Mouse (Mus musculus) R1 (cell line): Measurements from ENCODE around the gene Tedc1.

Experiments
- DNase-seq: peaks from one replicate; pipeline ENCODE4 v3.0.0-alpha.2; 2018; ENCODE audit warnings: low read depth, low spot score

Tedc1 gene

GRCm38 (mm10) chr12:113201301-113201700 is 45.1 kb downstream of the Tedc1 start:
- no peak for DNase-seq

GRCm38 (mm10) chr12:113202008-113202407 is 45.8 kb downstream of the Tedc1 start:
- DNase-seq, result peak; percentile 80

GRCm38 (mm10) chr12:113203522-113203921 is 47.3 kb downstream of the Tedc1 start:
- no peak for DNase-seq

GRCm38 (mm10) chr12:113205251-113205942 is 49.2 kb downstream of the Tedc1 start:
- DNase-seq, result no peak

DNA sequence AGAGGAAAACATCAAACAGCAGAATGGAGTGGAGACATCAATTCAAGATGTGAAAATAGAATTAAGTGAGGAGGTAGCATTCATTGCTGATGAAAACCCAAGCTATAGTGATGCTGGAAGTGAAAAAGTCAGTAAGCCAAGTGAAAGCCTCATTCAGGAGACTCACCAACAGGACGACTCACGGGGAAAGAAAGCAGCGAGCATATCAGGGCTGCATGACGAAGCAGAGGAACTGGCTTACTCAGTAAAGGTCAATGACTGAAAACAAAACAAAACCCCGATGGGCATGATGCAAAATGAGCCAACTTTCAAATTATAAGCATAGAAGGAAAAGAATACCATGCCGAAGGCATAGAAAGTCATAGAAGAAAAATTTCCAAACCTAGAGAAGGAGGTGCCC is 51.5 kb downstream of the Tedc1 start:
- DNase-seq, result no peak

DNA sequence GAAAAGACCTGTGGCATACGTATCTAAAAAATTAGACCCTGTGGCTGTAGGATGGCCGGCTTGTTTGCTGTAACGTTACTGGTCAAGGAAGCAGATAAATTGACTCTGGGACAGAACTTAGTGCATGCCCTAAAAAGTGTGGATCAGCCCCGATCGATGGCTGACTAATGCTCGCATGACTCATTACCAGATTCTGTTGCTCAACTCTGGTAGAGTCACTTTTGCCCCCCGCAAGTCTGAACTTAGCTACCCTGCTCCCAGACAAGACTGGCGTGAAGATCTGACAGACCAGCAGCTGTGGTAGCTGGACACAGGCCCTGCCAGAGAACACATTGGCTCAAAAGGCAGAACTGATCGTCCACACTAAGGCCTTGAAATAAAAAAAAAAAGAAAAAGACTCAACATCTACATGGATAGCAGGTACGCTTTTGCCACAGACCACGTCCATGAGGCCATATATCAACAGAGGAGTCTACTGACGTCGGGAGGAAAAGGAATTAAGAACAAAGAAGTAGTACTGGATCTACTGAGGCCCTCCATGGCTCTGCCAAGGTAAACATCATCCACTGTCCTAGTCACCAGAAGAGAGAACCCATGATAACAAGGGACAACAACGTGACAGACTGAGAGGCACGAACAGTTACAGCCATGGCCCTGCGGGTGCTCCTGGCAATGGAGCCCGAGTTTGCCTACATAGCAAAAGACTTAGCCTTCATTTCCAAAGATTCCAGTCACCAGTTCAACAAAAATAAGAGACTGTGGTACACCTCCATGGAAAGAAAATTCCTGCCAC is 54.6 kb downstream of the Tedc1 start:
- DNase-seq, result no peak

GRCm38 (mm10) chr12:113211772-113212171 is 55.6 kb downstream of the Tedc1 start:
- no peak for DNase-seq

DNA sequence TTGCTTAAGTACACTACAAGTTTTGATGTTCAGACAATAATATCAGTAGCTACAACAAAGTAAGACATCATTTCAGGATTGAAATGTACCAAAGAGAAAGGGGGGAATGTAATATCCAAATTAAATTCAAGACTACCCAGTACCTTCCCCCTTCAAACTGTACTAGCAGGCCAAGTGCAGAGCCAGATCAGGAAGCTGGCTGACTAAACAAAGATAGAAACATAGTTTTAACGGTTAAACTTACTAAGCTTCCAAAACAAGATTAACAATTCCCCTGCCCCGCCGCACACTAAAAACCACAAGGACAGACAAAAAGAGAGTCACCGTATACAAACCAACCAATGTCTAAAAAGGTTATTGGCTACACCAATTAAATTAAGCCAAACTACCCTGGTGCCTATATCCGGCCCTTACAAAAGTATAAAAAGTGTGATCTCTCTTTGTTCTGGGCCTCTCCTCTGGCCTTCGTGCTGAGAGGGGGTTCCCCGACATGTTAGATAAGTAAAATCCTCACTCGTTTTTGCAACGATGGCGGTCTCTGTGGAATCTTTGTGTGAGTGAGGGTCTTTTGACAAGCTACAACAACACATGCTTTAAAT is 56.2 kb downstream of the Tedc1 start:
- no peak for DNase-seq

DNA sequence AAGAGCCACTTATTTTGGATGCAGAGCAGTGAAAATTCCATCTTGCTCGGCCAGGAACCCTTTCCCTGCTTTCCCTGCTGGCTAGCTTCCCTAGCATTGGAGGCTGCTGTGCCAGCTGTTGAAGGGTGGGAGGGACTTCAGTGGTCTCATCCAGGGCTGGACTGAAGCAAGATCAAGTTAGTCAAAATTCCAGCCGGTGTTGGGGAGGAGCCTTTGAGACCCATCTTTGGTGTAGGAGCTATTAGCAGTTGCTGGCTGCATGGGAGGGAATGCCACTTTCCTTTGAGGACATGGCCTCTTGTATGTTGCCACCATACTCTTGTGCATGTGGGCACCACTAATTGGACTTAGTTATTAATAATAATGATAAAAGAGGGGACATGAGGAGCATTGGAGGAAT is 57.0 kb downstream of the Tedc1 start:
- no peak for DNase-seq

- no peak for DNase-seq
These were observed 58.0 kb downstream of the Tedc1 start for GRCm38 (mm10) chr12:113214072-113214808.

GRCm38 (mm10) chr12:113214972-113215666 is 58.9 kb downstream of the Tedc1 start:
- no peak for DNase-seq
